Mouse (Mus musculus): ENCODE data around the gene Cyyr1. TPM values are rescaled to one million over a fixed set of nuclear protein-coding genes. Genes with fewer than 3 reads are reported as not detected.

Gene Cyyr1
- total and polyA plus RNA-seq, 2 experiments from 2014 or later: 1.5 to 2.2 TPM

GRCm38 (mm10) chr16:85422889-85423288, 130.3 kb downstream of the Cyyr1 start:
- H3K4me2 ChIP-seq (ENCODE audit: low read depth, low read length): no peak overlapping the region
- no peaks in the 10 kb centered on the region for H3K36me3 ChIP-seq (ENCODE audit: insufficient read depth, low read length)
- no peak overlapping the region for H3K27ac ChIP-seq
- TF ChIP-seq CTCF (IDR thresholded peaks at IDR 0.05; ENCODE audit: low read depth): no peak
- no peak overlapping the region for H3K9ac ChIP-seq (replicated peaks; ENCODE audit: low read length)
- H3K4me1 ChIP-seq (ENCODE audit: insufficient read depth, low read length): no peaks in the 10 kb centered on the region
- H3K27me3 ChIP-seq (ENCODE audit: insufficient read depth, low read length): no peaks in the 10 kb centered on the region
- ATAC-seq (no peak), DNase-seq (ENCODE audit: low spot score) (no peak)
- H3K4me3 ChIP-seq (ENCODE audit: low read length): no peak overlapping the region
- WGBS: 58% methylated on average over 2 of the region's 2 CpGs
- no peaks in the 10 kb centered on the region for H3K9me3 ChIP-seq (ENCODE audit: low read length)

- Histone ChIP-seq H3K9ac (replicated peaks; ENCODE audit: low read length) (no peak overlapping the region), H3K27me3 (ENCODE audit: insufficient read depth, low read length) (no peaks in the 10 kb centered on the region), H3K4me1 (ENCODE audit: insufficient read depth, low read length) (peaks cover 5% of the 10 kb centered on the region; the same call in 1 of the 2 replicates), H3K4me3 (ENCODE audit: low read length) (no peak overlapping the region), H3K4me2 (ENCODE audit: low read depth, low read length) (no peak overlapping the region), H3K36me3 (ENCODE audit: insufficient read depth, low read length) (no peaks in the 10 kb centered on the region), H3K27ac (no peak overlapping the region), H3K9me3 (ENCODE audit: low read length) (no peaks in the 10 kb centered on the region)
- ATAC-seq (peak; percentile 87), DNase-seq (ENCODE audit: low spot score) (peak; percentile 63)
- no peak for TF ChIP-seq CTCF (IDR thresholded peaks at IDR 0.05; ENCODE audit: low read depth)
- WGBS: 66% methylated on average over 3 of the region's 3 CpGs
Measured at GRCm38 (mm10) chr16:85415415-85415814, 137.8 kb downstream of the Cyyr1 start.

GRCm38 (mm10) chr16:85393430-85393948, 159.7 kb downstream of the Cyyr1 start:
- no peaks in the 10 kb centered on the region for H3K9me3 ChIP-seq (ENCODE audit: low read length)
- no peak for ATAC-seq
- H3K36me3 ChIP-seq (ENCODE audit: insufficient read depth, low read length): no peaks in the 10 kb centered on the region
- no peak overlapping the region for H3K4me3 ChIP-seq (ENCODE audit: low read length)
- no peak overlapping the region for H3K9ac ChIP-seq (replicated peaks; ENCODE audit: low read length)
- no peak for DNase-seq (ENCODE audit: low spot score)
- 21% methylated on average over 4 of the region's 4 CpGs for WGBS
- H3K27me3 ChIP-seq (ENCODE audit: insufficient read depth, low read length): no peaks in the 10 kb centered on the region
- H3K4me2 ChIP-seq (ENCODE audit: low read depth, low read length): no peak overlapping the region
- no peak for TF ChIP-seq CTCF (IDR thresholded peaks at IDR 0.05; ENCODE audit: low read depth)
- no peak overlapping the region for H3K27ac ChIP-seq
- no peaks in the 10 kb centered on the region for H3K4me1 ChIP-seq (ENCODE audit: insufficient read depth, low read length)

GRCm38 (mm10) chr16:85386801-85387200, 166.4 kb downstream of the Cyyr1 start:
- no peak overlapping the region for H3K4me3 ChIP-seq (ENCODE audit: low read length)
- WGBS: 61% methylated on average over 5 of the region's 5 CpGs
- H3K9me3 ChIP-seq (ENCODE audit: low read length): no peaks in the 10 kb centered on the region
- ATAC-seq: no peak
- H3K36me3 ChIP-seq (ENCODE audit: insufficient read depth, low read length): no peaks in the 10 kb centered on the region
- no peak for DNase-seq (ENCODE audit: low spot score)
- no peak for TF ChIP-seq CTCF (IDR thresholded peaks at IDR 0.05; ENCODE audit: low read depth)
- H3K4me1 ChIP-seq (ENCODE audit: insufficient read depth, low read length): no peaks in the 10 kb centered on the region
- H3K9ac ChIP-seq (replicated peaks; ENCODE audit: low read length): no peak overlapping the region
- no peak overlapping the region for H3K27ac ChIP-seq
- no peak overlapping the region for H3K4me2 ChIP-seq (ENCODE audit: low read depth, low read length)
- H3K27me3 ChIP-seq (ENCODE audit: insufficient read depth, low read length): no peaks in the 10 kb centered on the region

Other genes starting within 250 kb of the Cyyr1 start
- 20.7 and 38.0 TPM in 2 replicates for gene Adamts1, start 249.7 kb upstream of the Cyyr1 start, total RNA-seq (2014; rRNA removed)
- 9.8 and 10.3 TPM in 2 replicates for gene Adamts1, start 249.7 kb upstream of the Cyyr1 start, polyA plus RNA-seq (2015; fragmentation: Nextera tagmentation; extraction: Ambion mirVana)